8 mouse cellular contexts compared by ENCODE assay signal in genomic region chr3:116966225-116966624, GRCm38 (mm10). TPM values are rescaled to one million over a fixed set of nuclear protein-coding genes. Genes with fewer than 3 reads are reported as not detected.
DNase-seq lines count a peak whose midpoint lies in the region; ATAC-seq lines count a peak whose summit lies in the region.

No protein-coding gene starts in this region.

- no peaks in the 10 kb centered on the region for H3K9me3 ChIP-seq in forebrain, embryonic 13.5 days (replicated peaks)

- 21% methylated on average over 4 of the region's 4 CpGs for whole genome bisulfite sequencing in forebrain, embryonic 13.5 days

- no peaks in the 10 kb centered on the region for H3K36me3 ChIP-seq in forebrain, embryonic 13.5 days (ENCODE audit: poor library complexity, severe bottlenecking)

- no peak overlapping the region for H3K9ac ChIP-seq in forebrain, embryonic 13.5 days

- H3K4me1 ChIP-seq in forebrain, embryonic 13.5 days: peaks cover 24% of the 10 kb centered on the region

- DNase-seq in 416B (ENCODE audit: low read depth): peak; percentile 53
- DNase-seq in Muller cell, postnatal 12 days (ENCODE audit: inconsistent ontology term): peak; percentile 34
- peak; percentile 33 to 41 for DNase-seq in layer of hippocampus, adult 8-10 months (ENCODE audit: low spot score in 2 of 2)
- no peak for DNase-seq in B cell, adult 2 months
- DNase-seq in spleen, postnatal 36 days (ENCODE audit: low spot score in 2 of 2): no peak

- no peak overlapping the region for H3K4me3 ChIP-seq in forebrain, embryonic 13.5 days

- peak; percentile 81 for ATAC-seq in forebrain, embryonic 13.5 days
- ATAC-seq in hematopoietic stem cell, adult 5-6 weeks (replicated peaks in 1 of 2; ENCODE audit: insufficient read depth in 1 of 2, low FRiP score in 2 of 2, low TSS enrichment in 1 of 2, low read depth in 1 of 2, poor library complexity in 2 of 2, severe bottlenecking in 2 of 2): peak; percentile 95
- peak; percentile 98 for ATAC-seq in megakaryocyte-erythroid progenitor cell, adult 5-6 weeks (replicated peaks; ENCODE audit: low FRiP score, low TSS enrichment, poor library complexity, severe bottlenecking)

- H3K27me3 ChIP-seq in forebrain, embryonic 13.5 days: no peaks in the 10 kb centered on the region

- H3K4me2 ChIP-seq in forebrain, embryonic 13.5 days: 0 out of 2 replicates have a peak overlapping the region, but pooled peaks have one; percentile 2

- no peak overlapping the region for H3K27ac ChIP-seq in forebrain, embryonic 13.5 days

RNA-seq across cellular contexts. Expression of gene 4930455H04Rik, which starts 1.8 kb away (rescaled TPM):
- polyA plus RNA-seq in forebrain, embryonic 13.5 days (2015; fragmentation: Nextera tagmentation; extraction: Ambion mirVana): not detected in 2 replicates
- total RNA-seq in hematopoietic stem cell, adult 5-6 weeks (2017): not detected in 2 replicates
- total RNA-seq in layer of hippocampus, adult 8-10 months (2022): not detected
- not detected in 2 replicates for total RNA-seq in megakaryocyte-erythroid progenitor cell, adult 5-6 weeks (2014; fragmentation: Nextera tagmentation)
- total RNA-seq in megakaryocyte-erythroid progenitor cell, adult 5-6 weeks (2017): not detected in 2 replicates

RNA-seq across cellular contexts. Expression of gene Palmd, which starts 2.6 kb away (rescaled TPM):
- 10.0 and 14.9 TPM in 2 replicates for polyA plus RNA-seq in forebrain, embryonic 13.5 days (2015; fragmentation: Nextera tagmentation; extraction: Ambion mirVana)
- total RNA-seq in hematopoietic stem cell, adult 5-6 weeks (2017): not detected in 2 replicates
- total RNA-seq in layer of hippocampus, adult 8-10 months (2022): 10 to 100 TPM; 23.0 to 27.6 (median 26.1) TPM
- total RNA-seq in megakaryocyte-erythroid progenitor cell, adult 5-6 weeks (2014; fragmentation: Nextera tagmentation): not detected in 2 replicates
- total RNA-seq in megakaryocyte-erythroid progenitor cell, adult 5-6 weeks (2017): not detected in 2 replicates

Comparison
In these comparisons a context has a peak if more than half of its experiments do, and no peak if none do; other contexts are left out.
1. DNase-seq: peak in 416B (single experiment), Muller cell, postnatal 12 days (single experiment) and layer of hippocampus, adult 8-10 months (2 of 2); none in B cell, adult 2 months (0 of 2) and spleen, postnatal 36 days (0 of 2).
2. RNA of gene Palmd, which starts 2.6 kb away (total RNA-seq): 23.0 to 27.6 TPM in layer of hippocampus, adult 8-10 months; not detected in hematopoietic stem cell, adult 5-6 weeks and not detected in megakaryocyte-erythroid progenitor cell, adult 5-6 weeks; every median in the first group is over 10 times any median in the second.
3. Peak in every context shown above with its lines, with median percentiles within 50 percentile points of each other: ATAC-seq.